Mouse (Mus musculus): ENCODE measurements at regions not wholly inside any gene's neighbourhood (a gene's known extent, or its start where the extent isn't known, plus 50 kb on each side); places are given as distances from the start of the nearest gene placed in this dataset.

- no peak for TF ChIP-seq CTCF (IDR thresholded peaks at IDR 0.05; ENCODE audit: borderline replicate concordance, insufficient read depth, low read length)
- no peak for TF ChIP-seq POLR2A (IDR thresholded peaks at IDR 0.05; ENCODE audit: low read depth, low read length)
These were observed 222.5 kb upstream of the Runx1 start for GRCm38 (mm10) chr16:93048418-93048932.

Measured in embryonic fibroblast, embryonic 13.5 days (primary cell).